Mouse (Mus musculus) urinary bladder, postnatal 36 days (tissue): Measurements from ENCODE around the gene Gata2.
A peak's percentile ranks its signal among the peaks of the same experiment; 100 is the strongest.

Experiments used
- DNase-seq, 2 experiments: peaks; one replicate each; pipeline ENCODE4 v3.0.0; 2022; ENCODE audit warnings: low spot score in 2 of 2, mixed read lengths in 1 of 2

The Gata2 gene

GRCm38 (mm10) chr6:88194978-88195325, 1.3 kb downstream of the Gata2 start:
- no peak for DNase-seq

- DNase-seq = no peak
These were observed 2.5 kb downstream of the Gata2 start for GRCm38 (mm10) chr6:88196054-88196732.

GRCm38 (mm10) chr6:88196733-88197312, 3.1 kb downstream of the Gata2 start:
- no peak for DNase-seq

- DNase-seq = peak in 1 of 2 experiments; percentile 57
These were observed 3.8 kb downstream of the Gata2 start for GRCm38 (mm10) chr6:88197313-88198069.

- peak; percentile 83 to 91 for DNase-seq
These were observed 4.6 kb downstream of the Gata2 start for GRCm38 (mm10) chr6:88198070-88198940.

GRCm38 (mm10) chr6:88199001-88199717, 5.5 kb downstream of the Gata2 start:
- no peak for DNase-seq

GRCm38 (mm10) chr6:88199718-88200692, 6.3 kb downstream of the Gata2 start:
- DNase-seq = no peak

GRCm38 (mm10) chr6:88200693-88201609, 7.3 kb downstream of the Gata2 start:
- DNase-seq = no peak

GRCm38 (mm10) chr6:88201926-88202700, 8.4 kb downstream of the Gata2 start:
- DNase-seq = no peak

GRCm38 (mm10) chr6:88202921-88203690, 9.4 kb downstream of the Gata2 start:
- peak in 1 of 2 experiments; percentile 41 for DNase-seq

GRCm38 (mm10) chr6:88203791-88204405, 10.2 kb downstream of the Gata2 start:
- DNase-seq = no peak

- no peak for DNase-seq
These were observed 11.1 kb downstream of the Gata2 start for GRCm38 (mm10) chr6:88204531-88205385.

GRCm38 (mm10) chr6:88205386-88205700, 11.7 kb downstream of the Gata2 start:
- no peak for DNase-seq

GRCm38 (mm10) chr6:88205937-88206336, 12.2 kb downstream of the Gata2 start:
- DNase-seq = no peak

GRCm38 (mm10) chr6:88206566-88206965, 12.9 kb downstream of the Gata2 start:
- no peak for DNase-seq

GRCm38 (mm10) chr6:88207403-88208033, 13.8 kb downstream of the Gata2 start:
- DNase-seq = no peak
